Comparison of ENCODE assay signal across 10 mouse cellular contexts in genomic region chrX:5468022-5468421, GRCm38 (mm10). TPM values are rescaled to one million over a fixed set of nuclear protein-coding genes. Genes with fewer than 3 reads are reported as not detected.
A peak's percentile ranks its signal among the peaks of the same experiment; 100 is the strongest.
DNase-seq lines count a peak whose midpoint lies in the region; ATAC-seq and TF ChIP-seq lines count a peak whose summit lies in the region.
"Had no signal": no experiment of that assay in that cellular context is flagged by ENCODE, and none has a peak within 500 bp of the region (broad histone marks: within the 10 kb centered on the region; RNA-seq: fewer than 3 reads in every experiment).

No protein-coding gene starts in this region.

- H3K9ac ChIP-seq in embryonic facial prominence, embryonic 13.5 days = no peak overlapping the region
- H3K9ac ChIP-seq in liver, embryonic 12.5 days = no peak overlapping the region

- DNase-seq in layer of hippocampus, adult 2 months (ENCODE audit: low spot score in 2 of 2) = peak in 1 of 2 experiments; percentile 10
- no peak for DNase-seq in layer of hippocampus, adult 9-11 months
- peak; percentile 2 to 17 for DNase-seq in left cerebral cortex, postnatal 25 days (ENCODE audit: low spot score in 2 of 2)
- DNase-seq in right cerebral cortex, postnatal 25 days = peak; percentile 21
- DNase-seq in MN1 (ENCODE audit: low spot score) = no peak
- DNase-seq in lung, postnatal 25 days (ENCODE audit: low spot score) = no peak
- DNase-seq: retina, postnatal 1 day had no signal

- H3K4me3 ChIP-seq in layer of hippocampus, adult 2 months = peak overlapping the region; percentile 27; the same call in 1 of the 2 replicates
- H3K4me3 ChIP-seq in embryonic facial prominence, embryonic 13.5 days = peak overlapping the region; percentile 25
- no peak overlapping the region for H3K4me3 ChIP-seq in liver, embryonic 12.5 days

- H3K36me3 ChIP-seq in embryonic facial prominence, embryonic 13.5 days = no peaks in the 10 kb centered on the region
- no peaks in the 10 kb centered on the region for H3K36me3 ChIP-seq in liver, embryonic 12.5 days

- WGBS in embryonic facial prominence, embryonic 13.5 days = 20% methylated on average over 24 of the region's 24 CpGs
- WGBS in liver, embryonic 12.5 days (ENCODE audit: insufficient replicate concordance) = 6% methylated on average over 24 of the region's 24 CpGs

- H3K4me2 ChIP-seq in embryonic facial prominence, embryonic 13.5 days = peak overlapping the region; percentile 46
- no peak overlapping the region for H3K4me2 ChIP-seq in liver, embryonic 12.5 days

- no peak for ATAC-seq in embryonic facial prominence, embryonic 13.5 days (ENCODE audit: insufficient number of reproducible peaks, insufficient read depth, low FRiP score, low TSS enrichment, low read depth)
- ATAC-seq in liver, embryonic 12.5 days = no peak

- H3K27ac ChIP-seq in layer of hippocampus, adult 2 months = no peak overlapping the region
- H3K27ac ChIP-seq in embryonic facial prominence, embryonic 13.5 days = no peak overlapping the region
- no peak overlapping the region for H3K27ac ChIP-seq in liver, embryonic 12.5 days

- intact Hi-C loops in left cerebral cortex, postnatal 25 days (cut with DNase I) = no loop called here

- peaks cover 15% of the 10 kb centered on the region for H3K27me3 ChIP-seq in embryonic facial prominence, embryonic 13.5 days
- H3K27me3 ChIP-seq in liver, embryonic 12.5 days (replicated peaks) = peaks cover 10% of the 10 kb centered on the region; the same call in 1 of the 2 replicates

- H3K4me1 ChIP-seq in embryonic facial prominence, embryonic 13.5 days = no peaks in the 10 kb centered on the region
- H3K4me1 ChIP-seq in liver, embryonic 12.5 days = no peaks in the 10 kb centered on the region

- TF ChIP-seq CTCF in layer of hippocampus, adult 2 months (conservative IDR thresholded peaks at IDR 0.05) = peak; percentile 33

- no peaks in the 10 kb centered on the region for H3K9me3 ChIP-seq in embryonic facial prominence, embryonic 13.5 days
- H3K9me3 ChIP-seq in liver, embryonic 12.5 days (replicated peaks) = no peaks in the 10 kb centered on the region

RNA-seq across cellular contexts. Expression of gene Mycs, which starts 1.0 kb away (rescaled TPM):
- not detected for total RNA-seq in layer of hippocampus, adult 2 months (2021)
- not detected in 2 replicates for polyA plus RNA-seq in embryonic facial prominence, embryonic 13.5 days (2015; fragmentation: Nextera tagmentation; extraction: Ambion mirVana)
- not detected for total RNA-seq in left cerebral cortex, postnatal 25 days (2021)
- not detected in 2 replicates for polyA plus RNA-seq in liver, embryonic 12.5 days (2016; fragmentation: Nextera tagmentation; extraction: Ambion mirVana)
- total RNA-seq: layer of hippocampus, postnatal 36 days had no signal

Comparison
In these comparisons a context has a peak if more than half of its experiments do, and no peak if none do; other contexts are left out.
1. DNase-seq: peak in left cerebral cortex, postnatal 25 days (2 of 2) and right cerebral cortex, postnatal 25 days (single experiment); none in layer of hippocampus, adult 9-11 months (single experiment), MN1 (single experiment) and lung, postnatal 25 days (single experiment).